Mouse (Mus musculus) kidney, embryonic 16.5 days (tissue): Measurements from ENCODE around the gene Tgfbr3l. TPM values are rescaled to one million over a fixed set of nuclear protein-coding genes. Genes with fewer than 3 reads are reported as not detected.
"Not testable (repeated sequence)": the region's sequence is repeated elsewhere in the genome, so short reads cannot be mapped to it uniquely, and the experiment has no call there.

Source experiments
- ATAC-seq: fragments of 200-750 bp; cut with Nextera tagmentation; 2 replicates; pipeline ENCODE4 v1.8.0; 2017; ENCODE audit warnings: moderate TSS enrichment; ENCODE audit not compliant: low FRiP score, low TSS enrichment
- H3K27ac ChIP-seq: fragments of 300-500 bp; sonication (generic); 2 replicates; pipeline ENCODE4 v1.5.1; 2014; ENCODE audit warnings: low read length
- H3K27me3 ChIP-seq: fragments of 300-500 bp; sonication (generic); 2 replicates; pipeline ENCODE4 v1.6.1; 2014; ENCODE audit warnings: low read length, control low read depth, mixed read lengths; ENCODE audit not compliant: insufficient read depth
- H3K36me3 ChIP-seq: fragments of 300-500 bp; sonication (generic); 2 replicates; pipeline ENCODE4 v1.6.1; 2014; ENCODE audit warnings: low read length, control low read depth, mixed read lengths; ENCODE audit not compliant: insufficient read depth
- H3K4me1 ChIP-seq: fragments of 300-500 bp; sonication (generic); 2 replicates; pipeline ENCODE4 v1.6.1; 2014; ENCODE audit warnings: low read length, control low read depth, mixed read lengths; ENCODE audit not compliant: insufficient read depth
- H3K4me2 ChIP-seq: fragments of 300-500 bp; sonication (generic); replicated peaks from 2 replicates; pipeline ENCODE4 v1.6.1; 2014; ENCODE audit warnings: low read depth, low read length
- H3K4me3 ChIP-seq: fragments of 300-500 bp; sonication (generic); 2 replicates; pipeline ENCODE4 v1.5.1; 2014; ENCODE audit warnings: mild to moderate bottlenecking, low read length
- H3K9ac ChIP-seq: fragments of 300-500 bp; sonication (generic); replicated peaks from 2 replicates; pipeline ENCODE4 v1.6.1; 2014; ENCODE audit warnings: low read length
- H3K9me3 ChIP-seq: fragments of 300-500 bp; sonication (generic); 2 replicates; pipeline ENCODE4 v1.6.1; 2016; ENCODE audit warnings: low read length, control low read depth
- WGBS: fragments of 180-500 bp; shearing (Covaris S2); extraction: QIAGEN DNeasy Blood & Tissue Kit; methylation state at CpG from one replicate; pipeline ENCODE4 v1.1.7; 2014; 5-methylcytosine and 5-hydroxymethylcytosine counted together
- polyA plus RNA-seq: library from polyadenylated mRNA; unstranded; fragments of >200 nt; fragmentation: Nextera tagmentation; extraction: Ambion mirVana; gene quantifications from 2 replicates; pipeline ENCODE4 v1.2.1, GENCODE M21; 2015

Gene Tgfbr3l
- polyA plus RNA-seq, 1 experiment from 2014 or later: 4.8 TPM

- 44% methylated on average over 8 of the region's 8 CpGs for WGBS
- peak overlapping the region; percentile 96 for H3K9ac ChIP-seq
- H3K36me3 ChIP-seq: peaks cover 34% of the 10 kb centered on the region
- peak overlapping the region; percentile 95 for H3K4me3 ChIP-seq
- no peaks in the 10 kb centered on the region for H3K9me3 ChIP-seq
- no peak for ATAC-seq
- no peak overlapping the region; the same call in 1 of the 2 replicates for H3K27ac ChIP-seq
- peak overlapping the region; percentile 72 for H3K4me2 ChIP-seq
- peaks cover 33% of the 10 kb centered on the region for H3K4me1 ChIP-seq
- H3K27me3 ChIP-seq: no peaks in the 10 kb centered on the region
Observed at GRCm38 (mm10) chr8:4252116-4252760, 4.2 kb downstream of the Tgfbr3l start.

GRCm38 (mm10) chr8:4252934-4253841 lies 5.2 kb downstream of the Tgfbr3l start, which contains the start of gene Snapc2:
Gene Snapc2 (plus strand): TSS chr8:4253080.
- Histone ChIP-seq H3K4me1 (peaks cover 42% of the 10 kb centered on the region), H3K9me3 (no peaks in the 10 kb centered on the region), H3K27me3 (no peaks in the 10 kb centered on the region), H3K9ac (peak within 1 kb of the TSS; percentile 96), H3K36me3 (peaks cover 28% of the 10 kb centered on the region), H3K4me3 (peak within 1 kb of the TSS; percentile 95), H3K27ac (peak within 1 kb of the TSS; percentile 96), H3K4me2 (peak within 1 kb of the TSS; percentile 72)
- peak; percentile 88 for ATAC-seq
- WGBS: under 1% methylated on average over 69 of the region's 69 CpGs

- Histone ChIP-seq H3K27ac (no peak overlapping the region; the same call in 1 of the 2 replicates), H3K4me1 (peaks cover 39% of the 10 kb centered on the region), H3K9me3 (no peaks in the 10 kb centered on the region), H3K36me3 (peaks cover 28% of the 10 kb centered on the region), H3K9ac (peak overlapping the region; percentile 96), H3K4me3 (peak overlapping the region; percentile 95), H3K4me2 (peak overlapping the region; percentile 72), H3K27me3 (no peaks in the 10 kb centered on the region)
- ATAC-seq: no peak
- WGBS: 61% methylated on average over 6 of the region's 6 CpGs
Observed at GRCm38 (mm10) chr8:4254001-4254400, 6.0 kb downstream of the Tgfbr3l start.

GRCm38 (mm10) chr8:4255471-4255870 lies 7.5 kb downstream of the Tgfbr3l start:
- H3K36me3 ChIP-seq: peaks cover 37% of the 10 kb centered on the region
- peaks cover 35% of the 10 kb centered on the region for H3K4me1 ChIP-seq
- H3K9ac ChIP-seq, H3K4me2 ChIP-seq, ATAC-seq, H3K9me3 ChIP-seq, H3K27me3 ChIP-seq, H3K4me3 ChIP-seq, H3K27ac ChIP-seq: not testable (repeated sequence)
- WGBS: 82% methylated on average over 7 of the region's 7 CpGs

- 46% methylated on average over 4 of the region's 4 CpGs for whole genome bisulfite sequencing
- no peaks in the 10 kb centered on the region for H3K27me3 ChIP-seq
- no peak for ATAC-seq
- no peak overlapping the region for H3K27ac ChIP-seq
- H3K36me3 ChIP-seq: peaks cover 50% of the 10 kb centered on the region
- no peaks in the 10 kb centered on the region for H3K9me3 ChIP-seq
- H3K9ac ChIP-seq: no peak overlapping the region
- H3K4me3 ChIP-seq: no peak overlapping the region
- no peak overlapping the region for H3K4me2 ChIP-seq
- peaks cover 34% of the 10 kb centered on the region for H3K4me1 ChIP-seq
Observed at GRCm38 (mm10) chr8:4256911-4257310, 8.9 kb downstream of the Tgfbr3l start.

DNA sequence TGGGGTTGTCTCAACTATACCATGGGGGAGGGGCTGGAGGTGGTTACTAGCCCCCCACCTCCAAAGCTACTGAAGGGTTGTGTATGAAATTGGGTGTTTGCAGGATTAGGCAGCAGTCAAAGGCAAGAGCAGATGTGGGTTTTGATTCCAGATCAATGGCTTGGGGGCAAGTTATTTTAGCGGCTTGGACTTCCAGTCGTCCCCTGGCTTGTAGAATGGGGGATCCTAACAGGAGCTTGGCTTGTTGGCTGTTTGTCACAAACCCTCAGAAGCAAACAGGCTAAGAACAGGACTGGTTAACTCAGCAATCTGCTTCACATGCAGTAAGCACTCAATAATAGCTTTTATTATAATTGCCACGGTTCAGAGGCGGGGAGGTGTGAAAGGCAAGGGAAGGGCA lies 9.3 kb downstream of the Tgfbr3l start:
- Histone ChIP-seq H3K36me3 (peaks cover 53% of the 10 kb centered on the region), H3K4me3 (peak overlapping the region; percentile 86), H3K4me2 (peak overlapping the region; percentile 91), H3K4me1 (peaks cover 34% of the 10 kb centered on the region), H3K27ac (no peak overlapping the region), H3K27me3 (no peaks in the 10 kb centered on the region), H3K9ac (peak overlapping the region; percentile 89; the same call in 1 of the 2 replicates), H3K9me3 (no peaks in the 10 kb centered on the region)
- ATAC-seq: no peak
- 80% methylated on average over 4 of the region's 4 CpGs for WGBS

DNA sequence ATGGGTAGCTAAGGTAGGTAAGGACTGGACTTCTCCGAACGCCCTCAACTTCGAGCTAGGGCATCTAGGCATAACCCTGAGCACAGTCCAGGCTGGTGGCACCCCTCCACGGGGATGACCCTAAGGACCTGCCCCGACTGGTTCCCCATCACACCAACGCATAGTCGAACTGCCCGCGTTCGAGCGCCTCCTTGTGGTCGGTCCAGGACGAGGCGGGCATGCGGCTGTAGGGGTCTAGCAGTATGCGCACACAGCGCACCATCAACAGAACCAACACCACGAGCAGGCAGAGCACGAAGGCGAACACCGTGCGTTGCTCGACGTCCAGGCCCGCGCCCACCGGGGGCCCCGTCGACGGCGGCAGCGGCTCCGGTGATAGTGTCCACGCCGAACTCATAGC lies 10.2 kb downstream of the Tgfbr3l start:
- peak overlapping the region; percentile 91 for H3K4me2 ChIP-seq
- peak overlapping the region; percentile 70; the same call in 1 of the 2 replicates for H3K27ac ChIP-seq
- H3K9ac ChIP-seq: peak overlapping the region; percentile 89
- H3K9me3 ChIP-seq: no peaks in the 10 kb centered on the region
- H3K36me3 ChIP-seq: peaks cover 60% of the 10 kb centered on the region
- H3K27me3 ChIP-seq: no peaks in the 10 kb centered on the region
- 3% methylated on average over 35 of the region's 35 CpGs for WGBS
- peak; percentile 50 for ATAC-seq
- peak overlapping the region; percentile 86 for H3K4me3 ChIP-seq
- peaks cover 31% of the 10 kb centered on the region for H3K4me1 ChIP-seq

DNA sequence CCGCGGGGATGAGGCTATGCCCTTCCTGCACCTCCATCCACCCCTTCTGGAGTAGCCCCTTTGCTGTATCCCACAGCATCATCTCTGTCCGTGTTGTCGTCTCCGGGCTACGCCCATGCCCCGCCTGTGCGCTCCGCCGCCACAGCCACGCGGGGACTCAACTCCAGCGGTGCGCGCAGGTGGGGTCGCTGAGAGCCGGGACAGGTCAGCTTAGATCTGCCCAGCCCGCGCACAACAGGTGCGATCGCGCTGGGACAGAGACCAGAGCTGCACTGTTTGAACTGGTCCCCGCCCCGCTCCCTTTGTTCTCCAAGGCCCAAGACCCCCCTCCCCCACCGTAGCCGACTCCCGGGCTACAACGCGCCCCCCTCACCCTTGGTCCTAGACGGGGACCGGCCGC lies 10.7 kb downstream of the Tgfbr3l start:
- under 1% methylated on average over 32 of the region's 32 CpGs for WGBS
- peaks cover 28% of the 10 kb centered on the region for H3K4me1 ChIP-seq
- peaks cover 60% of the 10 kb centered on the region for H3K36me3 ChIP-seq
- peak overlapping the region; percentile 86 for H3K4me3 ChIP-seq
- H3K27ac ChIP-seq: peak overlapping the region; percentile 70
- peak; percentile 66 for ATAC-seq
- H3K9me3 ChIP-seq: no peaks in the 10 kb centered on the region
- H3K27me3 ChIP-seq: no peaks in the 10 kb centered on the region
- peak overlapping the region; percentile 91 for H3K4me2 ChIP-seq
- H3K9ac ChIP-seq: peak overlapping the region; percentile 89

- Histone ChIP-seq H3K4me1 (peaks cover 23% of the 10 kb centered on the region), H3K4me2 (peak within 1 kb of the TSS; percentile 91), H3K9me3 (no peaks in the 10 kb centered on the region), H3K36me3 (peaks cover 65% of the 10 kb centered on the region), H3K27me3 (no peaks in the 10 kb centered on the region), H3K9ac (peak within 1 kb of the TSS; percentile 89), H3K4me3 (peak within 1 kb of the TSS; percentile 86), H3K27ac (peak within 1 kb of the TSS; percentile 70)
- peak; percentile 92 for ATAC-seq
- 4% methylated on average over 31 of the region's 33 CpGs for WGBS
Observed at GRCm38 (mm10) chr8:4259125-4259804, 11.3 kb downstream of the Tgfbr3l start, which contains the start of gene Ctxn1. Gene Ctxn1 (minus strand): TSS chr8:4259274.
